Mouse (Mus musculus) lung, postnatal 14 days (tissue): ENCODE results near the gene Tubg2.

Experiments
- DNase-seq: peaks from one replicate; pipeline ENCODE4 v3.0.0; 2021

The Tubg2 gene

DNA sequence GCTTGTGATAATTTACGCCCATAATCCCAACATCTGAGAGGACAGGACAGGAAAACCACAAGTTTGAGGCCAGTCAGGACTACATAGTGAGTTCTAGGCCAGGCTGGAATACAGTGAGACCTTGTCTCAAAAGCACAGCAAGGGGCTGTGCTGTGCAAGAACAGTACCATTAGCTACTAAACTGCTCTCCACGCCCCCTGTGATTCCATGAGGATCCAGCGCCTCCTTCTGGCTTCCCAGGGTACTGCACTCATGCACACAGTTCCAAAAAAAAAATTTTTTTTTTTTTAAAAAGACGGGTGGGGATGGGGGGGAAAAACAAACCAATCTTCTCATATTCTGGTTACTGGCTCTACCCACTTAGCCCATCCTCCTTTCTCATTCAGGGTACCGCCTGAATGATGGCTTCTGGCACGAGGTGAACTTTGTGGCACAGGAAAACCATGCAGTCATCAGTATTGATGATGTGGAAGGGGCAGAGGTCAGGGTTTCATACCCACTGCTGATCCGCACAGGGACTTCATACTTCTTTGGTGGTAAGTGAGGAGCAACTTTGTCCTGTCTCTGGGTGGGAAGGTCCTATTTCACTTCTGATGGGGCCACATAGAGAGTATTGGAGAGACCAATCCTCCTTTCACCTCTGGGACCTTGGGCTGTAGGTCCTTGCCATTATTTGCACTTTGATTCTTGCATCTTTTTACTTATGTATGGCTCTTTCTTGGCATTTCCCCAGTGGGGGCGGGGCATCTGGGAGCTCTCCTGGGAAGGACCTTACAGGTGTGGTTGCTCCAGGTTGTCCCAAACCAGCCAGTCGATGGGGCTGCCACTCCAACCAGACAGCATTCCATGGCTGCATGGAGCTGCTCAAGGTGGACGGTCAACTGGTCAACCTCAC, 25.4 kb downstream of the Tubg2 start:
- peak; percentile 86 for DNase-seq

- DNase-seq, result no peak
These were observed 26.3 kb downstream of the Tubg2 start for GRCm38 (mm10) chr11:101181961-101182360.

GRCm38 (mm10) chr11:101182771-101183517, 27.2 kb downstream of the Tubg2 start:
- DNase-seq, result no peak

DNA sequence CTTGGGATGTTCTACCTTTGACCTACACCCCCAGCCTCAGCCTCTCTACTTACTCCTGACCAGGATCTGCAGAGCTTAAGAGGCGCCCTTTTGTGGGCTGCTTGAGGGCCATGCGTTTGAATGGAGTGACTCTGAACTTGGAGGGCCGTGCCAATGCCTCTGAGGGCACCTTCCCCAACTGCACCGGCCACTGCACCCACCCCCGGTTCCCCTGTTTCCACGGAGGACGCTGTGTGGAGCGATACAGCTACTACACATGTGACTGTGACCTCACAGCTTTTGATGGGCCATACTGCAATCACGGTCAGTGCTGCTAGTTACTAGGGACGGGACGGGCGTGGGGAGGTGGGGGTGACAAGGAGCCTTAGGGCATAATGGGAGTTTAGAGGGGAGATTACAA, 29.3 kb downstream of the Tubg2 start:
- no peak for DNase-seq

- no peak for DNase-seq
These were observed 29.7 kb downstream of the Tubg2 start for GRCm38 (mm10) chr11:101185441-101185840.

DNA sequence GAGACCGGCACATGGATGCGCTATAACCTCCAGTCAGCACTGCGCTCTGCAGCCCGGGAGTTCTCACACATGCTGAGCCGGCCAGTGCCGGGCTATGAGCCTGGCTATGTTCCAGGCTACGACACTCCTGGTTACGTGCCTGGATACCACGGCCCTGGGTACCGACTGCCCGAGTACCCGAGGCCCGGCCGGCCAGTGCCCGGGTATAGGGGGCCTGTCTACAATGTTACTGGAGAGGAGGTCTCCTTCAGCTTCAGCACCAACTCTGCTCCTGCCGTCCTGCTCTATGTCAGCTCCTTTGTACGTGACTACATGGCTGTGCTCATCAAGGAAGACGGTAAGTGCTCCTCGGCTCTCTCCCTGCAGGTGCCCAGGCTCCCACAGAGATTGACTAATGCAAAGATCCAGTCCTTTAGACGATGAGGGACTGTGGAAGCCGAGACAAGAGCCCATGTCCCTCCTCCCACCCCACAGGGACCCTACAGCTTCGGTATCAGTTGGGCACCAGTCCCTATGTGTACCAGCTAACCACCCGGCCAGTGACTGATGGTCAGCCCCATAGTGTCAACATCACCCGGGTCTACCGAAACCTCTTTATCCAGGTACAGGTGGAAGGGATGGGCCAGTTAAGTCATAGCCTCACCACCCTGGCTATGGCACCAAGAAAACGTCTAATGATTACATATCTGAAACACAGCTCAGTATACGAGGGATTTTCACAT, 31.0 kb downstream of the Tubg2 start:
- DNase-seq, result no peak

DNA sequence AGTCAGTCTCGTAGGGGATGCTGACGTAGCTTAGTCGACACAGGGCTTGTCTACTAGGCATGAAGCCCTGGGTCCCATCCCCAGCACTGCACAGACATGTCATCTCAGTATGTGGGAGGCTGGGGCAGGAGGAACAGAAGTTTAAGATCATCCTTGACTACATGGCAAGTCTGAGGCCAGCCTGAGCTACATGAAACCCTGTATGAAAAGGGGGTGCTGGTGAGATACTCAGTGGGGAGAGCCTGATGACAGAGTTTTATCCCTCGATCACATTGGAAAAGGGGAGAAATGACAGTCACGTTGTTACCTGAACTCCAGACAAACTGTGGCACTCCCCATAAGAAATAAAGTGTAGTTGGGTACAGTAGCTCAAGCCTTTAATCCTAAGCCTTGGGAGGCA, 31.8 kb downstream of the Tubg2 start:
- DNase-seq, result no peak

DNA sequence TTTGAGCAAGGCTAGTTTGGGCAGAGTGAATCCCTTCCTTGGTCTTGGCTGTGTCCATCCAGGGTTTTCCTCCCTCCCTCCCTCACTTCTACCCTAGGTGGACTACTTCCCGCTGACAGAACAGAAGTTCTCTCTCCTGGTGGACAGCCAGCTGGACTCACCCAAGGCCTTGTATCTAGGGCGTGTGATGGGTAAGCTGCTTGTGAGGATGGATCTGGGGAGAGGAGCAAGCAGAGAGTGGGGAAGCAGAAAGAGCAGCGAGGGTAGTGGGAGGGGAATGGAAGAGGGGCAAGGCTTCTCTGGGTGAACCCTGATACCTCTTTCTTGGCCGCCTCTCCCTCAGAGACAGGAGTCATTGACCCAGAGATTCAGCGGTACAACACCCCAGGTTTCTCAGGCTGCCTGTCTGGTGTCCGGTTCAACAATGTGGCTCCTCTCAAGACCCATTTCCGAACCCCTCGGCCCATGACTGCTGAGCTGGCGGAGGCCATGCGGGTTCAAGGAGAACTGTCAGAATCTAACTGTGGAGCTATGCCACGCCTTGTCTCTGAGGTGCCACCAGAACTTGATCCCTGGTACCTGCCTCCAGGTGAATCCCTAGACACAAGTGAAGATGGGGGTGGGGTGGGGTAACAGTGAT, 32.6 kb downstream of the Tubg2 start:
- no peak for DNase-seq

GRCm38 (mm10) chr11:101189495-101190180, 33.9 kb downstream of the Tubg2 start:
- DNase-seq, result peak; percentile 67

GRCm38 (mm10) chr11:101190181-101190912, 34.6 kb downstream of the Tubg2 start:
- no peak for DNase-seq

GRCm38 (mm10) chr11:101190913-101191907, 35.5 kb downstream of the Tubg2 start:
- DNase-seq, result no peak

GRCm38 (mm10) chr11:101191919-101192470, 36.3 kb downstream of the Tubg2 start:
- DNase-seq, result no peak

DNA sequence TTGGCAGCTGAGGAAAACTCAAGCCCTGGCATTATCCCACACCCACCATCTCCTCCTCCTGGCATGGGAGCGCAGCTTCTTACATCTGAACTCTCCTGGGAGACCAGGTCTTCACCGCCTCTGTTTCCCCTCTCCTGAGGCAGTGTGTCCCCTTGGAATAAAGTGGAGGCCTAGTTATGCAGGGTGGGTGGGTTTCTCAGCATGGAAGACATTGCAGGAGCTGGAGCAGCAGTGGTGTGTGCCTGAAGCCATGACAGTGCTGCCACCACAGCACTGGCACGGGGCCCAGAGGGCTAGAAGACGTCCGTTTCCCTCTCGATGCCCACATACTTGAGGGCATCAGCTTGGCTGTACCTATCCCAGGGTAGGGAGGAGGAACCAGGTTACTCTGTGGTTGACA, 36.9 kb downstream of the Tubg2 start:
- DNase-seq, result no peak

GRCm38 (mm10) chr11:101193076-101193475, 37.4 kb downstream of the Tubg2 start:
- DNase-seq, result no peak

GRCm38 (mm10) chr11:101194137-101194536, 38.4 kb downstream of the Tubg2 start:
- DNase-seq, result no peak

DNA sequence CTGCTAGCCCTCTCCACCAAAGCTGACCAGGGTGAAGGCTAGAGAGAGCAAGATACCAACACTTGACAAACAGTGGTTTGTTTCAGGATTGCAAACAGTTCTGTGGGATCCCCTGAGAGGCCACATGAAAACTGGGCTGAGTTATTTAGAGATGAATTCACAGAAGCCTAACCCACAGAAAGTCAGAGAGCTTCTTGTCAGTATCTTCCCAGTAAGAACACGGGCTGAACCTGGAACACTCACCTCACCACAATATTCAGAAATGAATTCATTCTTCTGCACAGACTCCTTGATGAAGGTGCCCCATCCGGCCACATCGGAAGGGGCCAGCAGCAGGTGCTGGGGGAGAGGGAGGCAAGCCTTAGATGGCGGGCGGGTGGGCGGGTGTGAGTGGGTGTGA, 38.9 kb downstream of the Tubg2 start:
- no peak for DNase-seq

DNA sequence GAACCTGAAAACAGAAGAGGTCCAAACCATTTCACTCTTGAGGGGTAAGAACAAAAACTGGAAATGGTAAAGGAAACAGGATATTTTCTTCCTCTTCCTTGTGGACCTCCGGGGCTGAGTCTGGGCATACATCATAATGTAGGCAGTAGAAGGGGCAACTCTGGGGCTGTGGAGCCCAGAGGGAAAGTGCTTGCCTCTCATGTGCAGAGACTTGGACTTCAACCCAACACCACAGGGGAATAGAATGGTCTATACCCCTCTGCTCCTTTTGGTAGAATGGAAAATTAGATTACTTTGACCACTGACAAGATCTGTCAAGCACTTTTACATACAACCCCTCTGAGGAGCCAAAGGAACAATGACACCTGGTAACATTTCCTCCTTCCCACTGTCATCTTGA, 39.4 kb downstream of the Tubg2 start:
- no peak for DNase-seq

DNA sequence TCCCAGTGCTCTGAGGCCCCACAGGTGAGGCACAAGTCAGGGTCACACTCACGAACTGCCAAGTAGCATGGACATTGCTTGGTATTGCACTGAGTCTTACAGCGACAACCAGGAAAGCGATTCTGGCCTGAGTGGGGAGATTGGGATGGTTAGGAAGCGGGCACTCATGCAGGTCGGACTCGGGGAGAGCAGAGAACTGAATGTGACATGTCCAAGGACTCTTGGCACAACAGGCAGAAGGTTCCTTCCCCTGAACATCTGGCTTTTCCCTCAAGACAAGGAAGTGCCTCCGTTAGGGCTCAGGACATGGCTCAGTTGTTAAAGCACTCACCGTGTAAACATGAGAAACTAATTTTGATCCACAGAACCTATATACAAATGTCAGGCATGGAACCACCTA, 39.9 kb downstream of the Tubg2 start:
- DNase-seq, result no peak

GRCm38 (mm10) chr11:101196175-101196574, 40.5 kb downstream of the Tubg2 start:
- no peak for DNase-seq

GRCm38 (mm10) chr11:101199555-101199954, 43.8 kb downstream of the Tubg2 start:
- no peak for DNase-seq
